23 mouse cellular contexts compared by ENCODE assay signal in the genomic region with DNA sequence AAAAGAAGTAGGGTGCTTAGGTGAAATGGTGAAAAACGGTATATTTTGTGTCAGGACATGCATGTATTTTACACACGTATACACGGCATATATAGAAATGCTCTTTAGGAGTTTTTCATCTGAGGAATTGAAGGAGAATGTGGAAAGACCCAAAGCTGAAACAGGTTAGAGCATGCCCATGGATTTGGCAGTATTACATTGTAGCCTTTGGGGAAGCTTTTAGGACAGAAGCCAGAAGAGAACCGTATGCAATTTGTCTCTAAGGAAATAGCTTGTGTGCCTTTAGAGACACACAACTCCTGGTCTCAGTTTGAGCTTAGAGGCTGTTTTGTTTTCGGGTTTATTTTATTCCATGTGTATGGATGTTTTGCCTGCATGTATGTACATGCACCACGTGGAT. TPM values are rescaled to one million over a fixed set of nuclear protein-coding genes. Genes with fewer than 3 reads are reported as not detected.
DNase-seq lines count a peak whose midpoint lies in the region; ATAC-seq and TF ChIP-seq lines count a peak whose summit lies in the region.
"Had no signal": no experiment of that assay in that cellular context is flagged by ENCODE, and none has a peak within 500 bp of the region (broad histone marks: within the 10 kb centered on the region; RNA-seq: fewer than 3 reads in every experiment).

No protein-coding gene starts in this region.

- peaks cover 2% of the 10 kb centered on the region; the same call in 1 of the 2 replicates for H3K4me1 ChIP-seq in stomach, embryonic 15.5 days
- H3K4me1 ChIP-seq in stomach, postnatal 0 days (replicated peaks; ENCODE audit: control insufficient read depth, insufficient read depth): no peaks in the 10 kb centered on the region
- H3K4me1 ChIP-seq in embryonic facial prominence, embryonic 14.5 days (ENCODE audit: control insufficient read depth, insufficient read depth, low read length): peaks cover 7% of the 10 kb centered on the region
- H3K4me1 ChIP-seq in midbrain, embryonic 13.5 days (replicated peaks): peaks cover 15% of the 10 kb centered on the region
- H3K4me1 ChIP-seq in hindbrain, embryonic 14.5 days (replicated peaks; ENCODE audit: control insufficient read depth, insufficient read depth, low read length): peaks cover 4% of the 10 kb centered on the region

- 0 out of 2 replicates have a peak overlapping the region, but pooled peaks have one; percentile 31 for H3K27ac ChIP-seq in stomach, embryonic 15.5 days
- H3K27ac ChIP-seq in stomach, postnatal 0 days (replicated peaks): no peak overlapping the region
- no peak overlapping the region for H3K27ac ChIP-seq in embryonic facial prominence, embryonic 14.5 days (replicated peaks; ENCODE audit: low read depth, low read length)
- H3K27ac ChIP-seq in midbrain, embryonic 13.5 days: no peak overlapping the region
- H3K27ac ChIP-seq in hindbrain, embryonic 14.5 days: no peak overlapping the region
- H3K27ac ChIP-seq: forebrain, embryonic 13.5 days; forebrain, embryonic 15.5 days had no signal

- no peak for ATAC-seq in stomach, embryonic 15.5 days (ENCODE audit: insufficient read depth, low FRiP score, low read depth)
- ATAC-seq in stomach, postnatal 0 days (ENCODE audit: low FRiP score, low TSS enrichment): no peak
- ATAC-seq in embryonic facial prominence, embryonic 14.5 days (ENCODE audit: low read depth): no peak
- ATAC-seq in midbrain, embryonic 13.5 days: no peak
- no peak for ATAC-seq in hindbrain, embryonic 14.5 days (ENCODE audit: low FRiP score)
- ATAC-seq: forebrain, embryonic 13.5 days; forebrain, embryonic 15.5 days; forebrain, postnatal 0 days had no signal

- H3K9ac ChIP-seq in stomach, embryonic 15.5 days: no peak overlapping the region
- H3K9ac ChIP-seq in stomach, postnatal 0 days (ENCODE audit: low read length): no peak overlapping the region
- no peak overlapping the region for H3K9ac ChIP-seq in embryonic facial prominence, embryonic 14.5 days (ENCODE audit: low read depth, low read length)
- H3K9ac ChIP-seq in midbrain, embryonic 13.5 days (replicated peaks): no peak overlapping the region
- H3K9ac ChIP-seq in hindbrain, embryonic 14.5 days: no peak overlapping the region
- H3K9ac ChIP-seq: embryonic facial prominence, embryonic 15.5 days; forebrain, embryonic 13.5 days; forebrain, embryonic 15.5 days; forebrain, postnatal 0 days had no signal

- no peaks in the 10 kb centered on the region for H3K27me3 ChIP-seq in stomach, embryonic 15.5 days (replicated peaks)
- no peaks in the 10 kb centered on the region for H3K27me3 ChIP-seq in stomach, postnatal 0 days (ENCODE audit: control insufficient read depth, insufficient read depth, low read length)
- H3K27me3 ChIP-seq in embryonic facial prominence, embryonic 14.5 days (replicated peaks; ENCODE audit: control insufficient read depth, insufficient read depth, low read length): no peaks in the 10 kb centered on the region
- no peaks in the 10 kb centered on the region for H3K27me3 ChIP-seq in midbrain, embryonic 13.5 days
- no peaks in the 10 kb centered on the region for H3K27me3 ChIP-seq in hindbrain, embryonic 14.5 days (ENCODE audit: control insufficient read depth, insufficient read depth, low read length)
- H3K27me3 ChIP-seq: embryonic facial prominence, embryonic 15.5 days; forebrain, embryonic 13.5 days; forebrain, embryonic 15.5 days had no signal

- 0 out of 2 replicates have a peak, but pooled peaks cover 2% of the 10 kb centered on the region for H3K36me3 ChIP-seq in stomach, embryonic 15.5 days
- no peaks in the 10 kb centered on the region for H3K36me3 ChIP-seq in stomach, postnatal 0 days (ENCODE audit: control insufficient read depth, insufficient read depth, low read length)
- peaks cover 13% of the 10 kb centered on the region; the same call in 1 of the 2 replicates for H3K36me3 ChIP-seq in embryonic facial prominence, embryonic 14.5 days (ENCODE audit: control insufficient read depth, insufficient read depth, low read length)
- peaks cover 19% of the 10 kb centered on the region for H3K36me3 ChIP-seq in midbrain, embryonic 13.5 days
- H3K36me3 ChIP-seq in hindbrain, embryonic 14.5 days (replicated peaks; ENCODE audit: control insufficient read depth, insufficient read depth): peaks cover 6% of the 10 kb centered on the region; the same call in 1 of the 2 replicates

- DNase-seq in heart, adult 11 months: peak; percentile 23
- no peak for DNase-seq in heart, postnatal 25 days (ENCODE audit: low spot score)
- DNase-seq in stomach, postnatal 0 days (ENCODE audit: low spot score): no peak
- DNase-seq in embryonic facial prominence, embryonic 14.5 days (ENCODE audit: low spot score): peak; percentile 58
- DNase-seq in gonadal fat pad, adult 2 months (ENCODE audit: low read depth): peak; percentile 90
- no peak for DNase-seq in hindbrain, embryonic 14.5 days (ENCODE audit: low spot score)
- DNase-seq: adrenal gland, adult 2 months; adrenal gland, postnatal 10 days; adrenal gland, postnatal 25 days; cerebellum, adult 11 months; cerebellum, adult 18-20 months; cerebellum, adult 8-10 months; cerebellum, adult 9-11 months; cerebellum, postnatal 14 days; cerebellum, postnatal 36 days; embryo, embryonic 11 days; forebrain, postnatal 0 days had no signal

- H3K4me3 ChIP-seq in stomach, embryonic 15.5 days (replicated peaks): no peak overlapping the region
- no peak overlapping the region for H3K4me3 ChIP-seq in stomach, postnatal 0 days (ENCODE audit: low read depth, low read length)
- H3K4me3 ChIP-seq in embryonic facial prominence, embryonic 14.5 days (ENCODE audit: low read depth, low read length): no peak overlapping the region
- no peak overlapping the region for H3K4me3 ChIP-seq in midbrain, embryonic 13.5 days (replicated peaks)
- no peak overlapping the region for H3K4me3 ChIP-seq in hindbrain, embryonic 14.5 days (replicated peaks; ENCODE audit: low read length)
- H3K4me3 ChIP-seq: embryonic facial prominence, embryonic 15.5 days; erythroblast, embryonic 14.5 days; forebrain, embryonic 13.5 days; forebrain, embryonic 15.5 days had no signal

- intact Hi-C loops in heart, postnatal 25 days (cut with DNase I): no loop called here

- no peak for TF ChIP-seq CTCF in stomach, postnatal 0 days (IDR thresholded peaks at IDR 0.05; ENCODE audit: low read depth)

- no peak for TF ChIP-seq EP300 in stomach, postnatal 0 days (optimal IDR thresholded peaks at IDR 0.05)

- 73% methylated on average over 6 of the region's 6 CpGs for WGBS in stomach, embryonic 15.5 days
- WGBS in stomach, postnatal 0 days: 67% methylated on average over 6 of the region's 6 CpGs
- whole genome bisulfite sequencing in embryonic facial prominence, embryonic 14.5 days: 66% methylated on average over 6 of the region's 6 CpGs
- WGBS in midbrain, embryonic 13.5 days: 91% methylated on average over 6 of the region's 6 CpGs
- WGBS in hindbrain, embryonic 14.5 days: 88% methylated on average over 6 of the region's 6 CpGs

- no peaks in the 10 kb centered on the region for H3K9me3 ChIP-seq in stomach, embryonic 15.5 days
- no peaks in the 10 kb centered on the region for H3K9me3 ChIP-seq in stomach, postnatal 0 days (ENCODE audit: control insufficient read depth, low read length)
- H3K9me3 ChIP-seq in embryonic facial prominence, embryonic 14.5 days (ENCODE audit: control insufficient read depth, low read length): no peaks in the 10 kb centered on the region
- H3K9me3 ChIP-seq in midbrain, embryonic 13.5 days: peaks cover 8% of the 10 kb centered on the region; the same call in 1 of the 2 replicates
- no peaks in the 10 kb centered on the region for H3K9me3 ChIP-seq in hindbrain, embryonic 14.5 days (ENCODE audit: control insufficient read depth, low read length)
- H3K9me3 ChIP-seq: embryonic facial prominence, embryonic 15.5 days; forebrain, embryonic 13.5 days had no signal

- H3K4me2 ChIP-seq in stomach, embryonic 15.5 days: no peak overlapping the region
- H3K4me2 ChIP-seq in stomach, postnatal 0 days (replicated peaks; ENCODE audit: low read depth): no peak overlapping the region
- H3K4me2 ChIP-seq in embryonic facial prominence, embryonic 14.5 days (ENCODE audit: low read depth, low read length): no peak overlapping the region
- no peak overlapping the region for H3K4me2 ChIP-seq in midbrain, embryonic 13.5 days (replicated peaks)
- no peak overlapping the region for H3K4me2 ChIP-seq in hindbrain, embryonic 14.5 days (replicated peaks)
- H3K4me2 ChIP-seq: embryonic facial prominence, embryonic 15.5 days; forebrain, embryonic 13.5 days; forebrain, embryonic 15.5 days had no signal

RNA-seq across cellular contexts. Expression of gene Clns1a, which starts 4.7 kb away (rescaled TPM):
- 10 to 100 TPM; 29.5 to 31.5 TPM for total RNA-seq in heart, postnatal 25 days (2021)
- 152 and 156 TPM in 2 replicates for polyA plus RNA-seq in stomach, embryonic 15.5 days (2015; fragmentation: Nextera tagmentation; extraction: Ambion mirVana)
- 78.4 and 79.2 TPM in 2 replicates for polyA plus RNA-seq in stomach, postnatal 0 days (2015; fragmentation: Nextera tagmentation; extraction: Ambion mirVana)
- 162 and 182 TPM in 2 replicates for polyA plus RNA-seq in embryonic facial prominence, embryonic 14.5 days (2014; fragmentation: Nextera tagmentation; extraction: Ambion mirVana)
- 32.8 and 39.1 TPM in 2 replicates for polyA plus RNA-seq in gonadal fat pad, adult 2 months (2012; rRNA removed)
- 194 and 201 TPM in 2 replicates for polyA plus RNA-seq in midbrain, embryonic 13.5 days (2015; fragmentation: Nextera tagmentation; extraction: Ambion mirVana)
- 189 and 192 TPM in 2 replicates for polyA plus RNA-seq in hindbrain, embryonic 14.5 days (2014; fragmentation: Nextera tagmentation; extraction: Ambion mirVana)

RNA-seq across cellular contexts. Expression of gene Aqp11, which starts 37.0 kb away (rescaled TPM):
- 1 to 10 TPM; 1.6 to 1.9 TPM for total RNA-seq in heart, postnatal 25 days (2021)
- 19.0 and 21.2 TPM in 2 replicates for polyA plus RNA-seq in stomach, embryonic 15.5 days (2015; fragmentation: Nextera tagmentation; extraction: Ambion mirVana)
- 22.0 and 22.2 TPM in 2 replicates for polyA plus RNA-seq in stomach, postnatal 0 days (2015; fragmentation: Nextera tagmentation; extraction: Ambion mirVana)
- 4.4 and 4.7 TPM in 2 replicates for polyA plus RNA-seq in embryonic facial prominence, embryonic 14.5 days (2014; fragmentation: Nextera tagmentation; extraction: Ambion mirVana)
- polyA plus RNA-seq in gonadal fat pad, adult 2 months (2012; rRNA removed): 21.2 and 24.1 TPM in 2 replicates
- 9.7 and 10.8 TPM in 2 replicates for polyA plus RNA-seq in midbrain, embryonic 13.5 days (2015; fragmentation: Nextera tagmentation; extraction: Ambion mirVana)
- polyA plus RNA-seq in hindbrain, embryonic 14.5 days (2014; fragmentation: Nextera tagmentation; extraction: Ambion mirVana): 21.6 and 22.0 TPM in 2 replicates

Comparison
In these comparisons a context has a peak if more than half of its experiments do, and no peak if none do; other contexts are left out.
1. DNase-seq: peak in heart, adult 11 months (single experiment), embryonic facial prominence, embryonic 14.5 days (single experiment) and gonadal fat pad, adult 2 months (single experiment); none in heart, postnatal 25 days (single experiment), stomach, postnatal 0 days (single experiment) and hindbrain, embryonic 14.5 days (single experiment).